Mouse (Mus musculus): ENCODE results near the gene Ube2g1. TPM values are rescaled to one million over a fixed set of nuclear protein-coding genes. Genes with fewer than 3 reads are reported as not detected.

Gene Ube2g1
- polyA plus RNA-seq (2012; rRNA removed) = 39.8 and 41.0 TPM in 2 replicates

- peak within 1 kb of the TSS; percentile 98 for H3K27ac ChIP-seq (ENCODE audit: insufficient read depth, low read length)
- H3K4me3 ChIP-seq (ENCODE audit: insufficient read depth, low read length) = peak within 1 kb of the TSS; percentile 62
- peaks cover 2% of the 10 kb centered on the region; the same call in 1 of the 2 replicates for H3K4me1 ChIP-seq (ENCODE audit: control insufficient read depth, insufficient read depth, low read length)
- TF ChIP-seq CTCF (IDR thresholded peaks at IDR 0.05; ENCODE audit: extremely low read depth, insufficient read depth, low read length) (no peak), POLR2A (IDR thresholded peaks at IDR 0.05; ENCODE audit: extremely low read depth, insufficient read depth, low read length) (peak; percentile 76)
Observed at GRCm38 (mm10) chr11:72606694-72607407, at the start of gene Ube2g1. Ube2g1 (plus strand) TSS chr11:72607283.

GRCm38 (mm10) chr11:72558155-72558554 lies 48.9 kb upstream of the Ube2g1 start:
- no peak overlapping the region for H3K27ac ChIP-seq (ENCODE audit: insufficient read depth, low read length)
- H3K4me3 ChIP-seq (ENCODE audit: insufficient read depth, low read length) = no peak overlapping the region
- no peak for TF ChIP-seq POLR2A (IDR thresholded peaks at IDR 0.05; ENCODE audit: extremely low read depth, insufficient read depth, low read length)
- TF ChIP-seq CTCF (IDR thresholded peaks at IDR 0.05; ENCODE audit: extremely low read depth, insufficient read depth, low read length) = no peak
- no peaks in the 10 kb centered on the region for H3K4me1 ChIP-seq (ENCODE audit: control insufficient read depth, insufficient read depth, low read length)

DNA sequence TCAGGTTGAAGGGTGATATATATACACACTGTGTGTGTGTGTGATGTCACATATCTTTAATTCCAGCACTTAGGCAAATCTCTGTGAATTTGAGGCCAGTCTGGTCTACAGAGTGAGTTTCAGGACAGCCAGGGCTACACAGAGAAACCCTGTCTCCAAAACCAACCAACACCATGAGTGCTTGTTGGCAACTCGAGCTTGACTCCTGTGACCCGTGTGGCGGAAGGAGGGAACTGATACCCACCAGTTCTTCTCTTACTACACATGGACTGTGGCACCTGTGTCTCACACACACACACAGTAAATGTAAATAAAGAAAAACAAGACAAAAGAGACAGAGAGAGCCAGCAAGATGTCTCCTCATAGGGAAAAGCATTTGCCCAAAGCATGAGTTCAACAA lies 46.4 kb upstream of the Ube2g1 start:
- no peak overlapping the region for H3K27ac ChIP-seq (ENCODE audit: insufficient read depth, low read length)
- no peaks in the 10 kb centered on the region for H3K4me1 ChIP-seq (ENCODE audit: control insufficient read depth, insufficient read depth, low read length)
- H3K4me3 ChIP-seq (ENCODE audit: insufficient read depth, low read length) = no peak overlapping the region
- no peak for TF ChIP-seq CTCF (IDR thresholded peaks at IDR 0.05; ENCODE audit: extremely low read depth, insufficient read depth, low read length)
- no peak for TF ChIP-seq POLR2A (IDR thresholded peaks at IDR 0.05; ENCODE audit: extremely low read depth, insufficient read depth, low read length)

DNA sequence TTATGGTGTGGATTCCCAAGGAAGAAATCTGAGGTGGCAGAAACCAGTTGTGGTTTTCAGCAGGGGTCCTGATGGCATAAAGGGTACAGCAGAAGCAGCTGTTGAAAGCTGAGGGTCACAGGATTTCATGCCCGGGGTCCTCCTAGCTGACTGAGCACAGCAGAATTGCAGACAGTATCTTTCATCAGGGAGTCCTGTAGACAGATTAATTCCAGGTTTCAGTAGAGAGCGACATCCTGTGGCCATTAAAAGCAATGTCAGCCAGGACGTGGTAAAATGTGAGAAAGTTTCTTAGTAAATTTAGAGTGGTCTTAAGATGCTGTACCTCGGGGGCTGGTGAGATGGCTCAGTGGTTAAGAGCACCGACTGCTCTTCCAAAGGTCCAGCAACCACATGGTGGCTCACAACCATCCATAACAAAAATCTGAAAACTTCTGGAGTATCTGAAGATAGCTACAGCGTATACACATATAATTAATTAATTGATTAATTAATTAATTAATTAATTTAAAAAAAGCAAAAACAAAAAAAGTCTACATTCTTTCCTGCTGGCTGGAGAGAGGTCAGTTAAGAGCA lies 42.8 kb upstream of the Ube2g1 start:
- H3K4me3 ChIP-seq (ENCODE audit: insufficient read depth, low read length) = no peak overlapping the region
- TF ChIP-seq POLR2A (IDR thresholded peaks at IDR 0.05; ENCODE audit: extremely low read depth, insufficient read depth, low read length) = no peak
- TF ChIP-seq CTCF (IDR thresholded peaks at IDR 0.05; ENCODE audit: extremely low read depth, insufficient read depth, low read length) = peak; percentile 70
- no peak overlapping the region for H3K27ac ChIP-seq (ENCODE audit: insufficient read depth, low read length)
- H3K4me1 ChIP-seq (ENCODE audit: control insufficient read depth, insufficient read depth, low read length) = no peaks in the 10 kb centered on the region

DNA sequence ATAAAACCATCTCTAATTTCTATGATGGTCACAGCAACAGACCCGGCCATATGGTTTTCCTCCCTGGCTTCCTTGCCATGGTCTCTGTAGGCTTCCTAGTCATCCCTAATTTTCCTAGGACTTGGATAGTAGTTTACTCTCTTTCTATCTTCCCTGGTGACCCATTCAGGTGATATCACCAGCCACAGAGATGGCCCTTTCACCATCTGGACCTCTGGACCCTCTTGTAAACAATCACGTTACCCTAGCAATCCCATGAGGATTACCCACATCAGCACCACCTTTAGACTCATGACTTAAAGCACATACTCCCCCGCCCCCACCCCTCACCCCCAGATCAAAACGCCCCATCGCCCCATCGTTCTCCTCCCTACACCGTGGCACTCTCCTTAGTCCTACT lies 40.8 kb upstream of the Ube2g1 start:
- TF ChIP-seq POLR2A (IDR thresholded peaks at IDR 0.05; ENCODE audit: extremely low read depth, insufficient read depth, low read length) (no peak), CTCF (IDR thresholded peaks at IDR 0.05; ENCODE audit: extremely low read depth, insufficient read depth, low read length) (no peak)

DNA sequence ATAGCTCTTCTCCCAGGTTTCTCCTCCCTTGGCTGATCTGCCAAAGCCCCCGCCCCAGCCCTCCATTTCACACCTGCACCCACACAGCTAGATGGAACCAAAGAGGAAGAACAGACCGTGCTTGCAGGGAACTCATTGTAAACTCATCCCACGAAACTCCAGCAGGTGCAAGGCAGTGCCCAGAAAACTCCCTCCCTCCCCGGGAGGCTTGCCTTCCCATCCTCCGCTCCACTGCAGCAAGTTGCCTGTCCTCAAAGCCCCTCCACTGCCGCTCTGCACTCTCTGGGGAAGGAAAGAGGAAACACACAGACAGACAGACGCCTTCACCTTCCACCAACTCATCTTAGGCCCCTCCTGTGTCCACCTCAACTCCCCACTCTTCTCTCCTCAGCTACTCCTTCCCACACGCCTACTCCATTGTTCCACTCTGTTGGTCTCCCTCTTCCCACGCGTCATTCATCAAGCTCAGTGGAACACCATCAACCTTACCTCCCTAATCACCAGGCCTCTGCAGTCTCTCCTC lies 40.2 kb upstream of the Ube2g1 start:
- Histone ChIP-seq H3K27ac (ENCODE audit: insufficient read depth, low read length) (no peak overlapping the region), H3K4me1 (ENCODE audit: control insufficient read depth, insufficient read depth, low read length) (no peaks in the 10 kb centered on the region), H3K4me3 (ENCODE audit: insufficient read depth, low read length) (no peak overlapping the region)
- TF ChIP-seq POLR2A (IDR thresholded peaks at IDR 0.05; ENCODE audit: extremely low read depth, insufficient read depth, low read length) (no peak), CTCF (IDR thresholded peaks at IDR 0.05; ENCODE audit: extremely low read depth, insufficient read depth, low read length) (no peak)

More for the DNA sequence above, 40.8 kb upstream of the Ube2g1 start:
- no peaks in the 10 kb centered on the region for H3K4me1 ChIP-seq (ENCODE audit: control insufficient read depth, insufficient read depth, low read length)
- no peak overlapping the region for H3K27ac ChIP-seq (ENCODE audit: insufficient read depth, low read length)
- no peak overlapping the region for H3K4me3 ChIP-seq (ENCODE audit: insufficient read depth, low read length)

- H3K4me1 ChIP-seq (ENCODE audit: control insufficient read depth, insufficient read depth, low read length) = no peaks in the 10 kb centered on the region
- TF ChIP-seq POLR2A (IDR thresholded peaks at IDR 0.05; ENCODE audit: extremely low read depth, insufficient read depth, low read length) = no peak
- TF ChIP-seq CTCF (IDR thresholded peaks at IDR 0.05; ENCODE audit: extremely low read depth, insufficient read depth, low read length) = no peak
- no peak overlapping the region for H3K4me3 ChIP-seq (ENCODE audit: insufficient read depth, low read length)
- no peak overlapping the region for H3K27ac ChIP-seq (ENCODE audit: insufficient read depth, low read length)
Observed at GRCm38 (mm10) chr11:72569051-72569450, 38.0 kb upstream of the Ube2g1 start.

DNA sequence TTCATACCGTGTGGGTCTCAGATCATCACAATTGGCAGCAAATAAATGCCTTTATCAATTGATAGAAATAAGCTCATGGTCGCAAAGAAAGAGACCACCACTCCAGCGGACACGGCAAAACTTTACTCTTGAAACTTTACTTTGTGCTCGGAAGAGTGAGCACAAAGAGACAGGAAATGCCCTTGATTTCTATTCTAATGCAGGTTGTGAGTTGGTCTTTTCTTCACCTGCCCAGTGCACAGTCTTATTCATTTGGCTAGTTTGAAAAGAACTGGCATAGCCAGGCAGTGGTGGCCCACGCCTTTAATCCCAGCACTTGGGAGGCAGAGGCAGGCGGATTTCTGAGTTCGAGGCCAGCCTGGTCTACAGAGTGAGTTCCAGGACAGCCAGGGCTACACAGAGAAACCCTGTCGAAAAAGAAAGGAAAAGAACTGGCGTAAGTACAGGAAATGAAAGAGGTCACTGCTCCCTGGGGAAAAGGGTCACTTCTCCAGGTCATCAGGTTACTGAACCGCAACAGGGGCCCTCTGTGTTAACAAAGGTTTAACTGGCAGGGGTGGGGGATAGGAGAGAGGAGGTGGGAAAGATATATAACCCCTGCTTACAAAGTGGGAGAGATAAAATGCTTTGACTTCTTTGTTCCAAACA lies 37.3 kb upstream of the Ube2g1 start:
- Histone ChIP-seq H3K27ac (ENCODE audit: insufficient read depth, low read length) (no peak overlapping the region), H3K4me3 (ENCODE audit: insufficient read depth, low read length) (no peak overlapping the region), H3K4me1 (ENCODE audit: control insufficient read depth, insufficient read depth, low read length) (no peaks in the 10 kb centered on the region)
- TF ChIP-seq CTCF (IDR thresholded peaks at IDR 0.05; ENCODE audit: extremely low read depth, insufficient read depth, low read length) (no peak), POLR2A (IDR thresholded peaks at IDR 0.05; ENCODE audit: extremely low read depth, insufficient read depth, low read length) (no peak)

GRCm38 (mm10) chr11:72570319-72570979 lies 36.6 kb upstream of the Ube2g1 start:
- TF ChIP-seq CTCF (IDR thresholded peaks at IDR 0.05; ENCODE audit: extremely low read depth, insufficient read depth, low read length) (peak; percentile 80), POLR2A (IDR thresholded peaks at IDR 0.05; ENCODE audit: extremely low read depth, insufficient read depth, low read length) (no peak)
- Histone ChIP-seq H3K4me3 (ENCODE audit: insufficient read depth, low read length) (no peak overlapping the region), H3K4me1 (ENCODE audit: control insufficient read depth, insufficient read depth, low read length) (no peaks in the 10 kb centered on the region), H3K27ac (ENCODE audit: insufficient read depth, low read length) (no peak overlapping the region)
